Mouse (Mus musculus) adrenal gland, adult 18-20 months (tissue): Measurements from ENCODE around the gene Sh3tc1. TPM values are rescaled to one million over a fixed set of nuclear protein-coding genes. Genes with fewer than 3 reads are reported as not detected.
A peak's percentile ranks its signal among the peaks of the same experiment; 100 is the strongest.

Experiments used
- DNase-seq, 2 experiments: peaks; one replicate each; pipeline ENCODE4 v3.0.0; 2021 to 2022; ENCODE audit warnings: low spot score in 2 of 2
- total RNA-seq, 2 experiments: library from RNA; stranded (reverse); gene quantifications; 1 replicate in 1 of 2; 2 replicates in 1 of 2; pipeline ENCODE4 v1.2.3; 2021

The Sh3tc1 gene
- total RNA-seq, 2 experiments from 2014 or later = 25.5 to 26.1 TPM

- no peak for DNase-seq
These were observed 15.9 kb downstream of the Sh3tc1 start for GRCm38 (mm10) chr5:35723900-35724299.

GRCm38 (mm10) chr5:35722654-35723053 lies 17.1 kb downstream of the Sh3tc1 start:
- DNase-seq = no peak

GRCm38 (mm10) chr5:35721933-35722332 lies 17.9 kb downstream of the Sh3tc1 start:
- no peak for DNase-seq

GRCm38 (mm10) chr5:35719880-35720279 lies 19.9 kb downstream of the Sh3tc1 start:
- DNase-seq = peak in 1 of 2 experiments; percentile 59

GRCm38 (mm10) chr5:35719343-35719742 lies 20.4 kb downstream of the Sh3tc1 start:
- no peak for DNase-seq

- DNase-seq = no peak
These were observed 21.0 kb downstream of the Sh3tc1 start for GRCm38 (mm10) chr5:35718817-35719216.

GRCm38 (mm10) chr5:35717946-35718345 lies 21.8 kb downstream of the Sh3tc1 start:
- DNase-seq = peak; percentile 54 to 57

- no peak for DNase-seq
These were observed 22.3 kb downstream of the Sh3tc1 start for GRCm38 (mm10) chr5:35717455-35717854.

GRCm38 (mm10) chr5:35713649-35714354 lies 26.0 kb downstream of the Sh3tc1 start:
- DNase-seq = peak; percentile 69 to 72

- no peak for DNase-seq
These were observed 27.3 kb downstream of the Sh3tc1 start for GRCm38 (mm10) chr5:35712517-35712916.

- no peak for DNase-seq
These were observed 28.9 kb downstream of the Sh3tc1 start for GRCm38 (mm10) chr5:35710931-35711330.

- DNase-seq = peak in 1 of 2 experiments; percentile 45
These were observed 29.3 kb downstream of the Sh3tc1 start for GRCm38 (mm10) chr5:35710481-35710880.

- DNase-seq = no peak
These were observed 34.4 kb downstream of the Sh3tc1 start for GRCm38 (mm10) chr5:35705411-35705810.

- DNase-seq = no peak
These were observed 36.0 kb downstream of the Sh3tc1 start for GRCm38 (mm10) chr5:35703814-35704213.

- no peak for DNase-seq
These were observed 36.6 kb downstream of the Sh3tc1 start for GRCm38 (mm10) chr5:35703183-35703582.

- DNase-seq = no peak
These were observed 37.1 kb downstream of the Sh3tc1 start for GRCm38 (mm10) chr5:35702582-35703140.

GRCm38 (mm10) chr5:35701042-35701441 lies 38.7 kb downstream of the Sh3tc1 start:
- DNase-seq = peak; percentile 79 to 80

GRCm38 (mm10) chr5:35695815-35696214 lies 44.0 kb downstream of the Sh3tc1 start:
- DNase-seq = no peak

GRCm38 (mm10) chr5:35693638-35694037 lies 46.1 kb downstream of the Sh3tc1 start:
- no peak for DNase-seq

GRCm38 (mm10) chr5:35691246-35691645 lies 48.5 kb downstream of the Sh3tc1 start:
- no peak for DNase-seq

GRCm38 (mm10) chr5:35690485-35691165 lies 49.2 kb downstream of the Sh3tc1 start:
- peak in 1 of 2 experiments; percentile 51 for DNase-seq

- no peak for DNase-seq
These were observed 50.4 kb downstream of the Sh3tc1 start for GRCm38 (mm10) chr5:35689374-35689773.
